Mouse (Mus musculus): ENCODE measurements around the gene Cxcl3. TPM values are rescaled to one million over a fixed set of nuclear protein-coding genes. Genes with fewer than 3 reads are reported as not detected.
"Not testable (repeated sequence)": the region's sequence is repeated elsewhere in the genome, so short reads cannot be mapped to it uniquely, and the experiment has no call there.

Cxcl3 gene
- polyA plus RNA-seq, 1 experiment from 2014 or later: not detected

DNA sequence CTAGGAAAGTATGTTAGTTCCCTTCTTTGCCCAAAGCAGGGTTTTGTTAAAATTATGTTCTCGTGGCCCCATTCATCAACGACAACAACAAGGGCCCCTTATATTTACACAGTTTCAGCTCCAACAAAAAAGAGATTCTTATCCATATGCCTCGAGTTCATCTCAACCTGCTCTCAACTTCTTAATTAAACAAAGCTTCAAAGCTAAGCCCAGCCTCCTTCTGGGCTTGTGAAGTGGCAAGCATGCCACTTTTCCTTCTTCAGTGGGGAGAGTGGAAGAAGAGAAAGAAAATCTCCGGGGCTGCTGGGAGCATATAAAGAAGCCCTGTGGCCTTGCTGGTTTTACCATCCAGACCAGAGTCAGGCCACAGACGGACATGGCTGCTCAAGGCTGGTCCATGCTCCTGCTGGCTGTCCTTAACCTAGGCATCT, 8.3 kb downstream of the Cxcl3 start, which contains the start of gene Cxcl15:
Gene Cxcl15, plus strand, starts transcription at position 340 of the 431 bp plus-strand sequence.
- Histone ChIP-seq H3K4me1 (replicated peaks) (peaks cover 13% of the 10 kb centered on the region), H3K9ac (replicated peaks) (no peak within 1 kb of the TSS), H3K4me3 (replicated peaks) (no peak within 1 kb of the TSS), H3K4me2 (no peak within 1 kb of the TSS), H3K27ac (no peak within 1 kb of the TSS), H3K9me3 (no peaks in the 10 kb centered on the region), H3K36me3 (no peaks in the 10 kb centered on the region), H3K27me3 (no peaks in the 10 kb centered on the region)
- no peak for ATAC-seq (ENCODE audit: insufficient number of reproducible peaks, insufficient read depth, low FRiP score, low TSS enrichment, low read depth)
- 75% methylated on average over 5 of the region's 5 CpGs for WGBS

GRCm38 (mm10) chr5:90795392-90795791, 9.5 kb downstream of the Cxcl3 start:
- H3K9ac ChIP-seq (replicated peaks); H3K9me3 ChIP-seq; H3K4me3 ChIP-seq (replicated peaks); H3K4me2 ChIP-seq; H3K36me3 ChIP-seq; ATAC-seq (ENCODE audit: insufficient number of reproducible peaks, insufficient read depth, low FRiP score, low TSS enrichment, low read depth); H3K4me1 ChIP-seq (replicated peaks); H3K27ac ChIP-seq; H3K27me3 ChIP-seq: not testable (repeated sequence)
- 89% methylated on average over 2 of the region's 2 CpGs for WGBS

GRCm38 (mm10) chr5:90804574-90804973, 18.7 kb downstream of the Cxcl3 start:
- ATAC-seq (ENCODE audit: insufficient number of reproducible peaks, insufficient read depth, low FRiP score, low TSS enrichment, low read depth): no peak
- no peaks in the 10 kb centered on the region for H3K9me3 ChIP-seq
- H3K4me1 ChIP-seq (replicated peaks): no peaks in the 10 kb centered on the region
- H3K4me3 ChIP-seq (replicated peaks): no peak overlapping the region
- H3K27me3 ChIP-seq: no peaks in the 10 kb centered on the region
- no peak overlapping the region for H3K9ac ChIP-seq (replicated peaks)
- no peaks in the 10 kb centered on the region for H3K36me3 ChIP-seq
- H3K27ac ChIP-seq: no peak overlapping the region
- H3K4me2 ChIP-seq: no peak overlapping the region

DNA sequence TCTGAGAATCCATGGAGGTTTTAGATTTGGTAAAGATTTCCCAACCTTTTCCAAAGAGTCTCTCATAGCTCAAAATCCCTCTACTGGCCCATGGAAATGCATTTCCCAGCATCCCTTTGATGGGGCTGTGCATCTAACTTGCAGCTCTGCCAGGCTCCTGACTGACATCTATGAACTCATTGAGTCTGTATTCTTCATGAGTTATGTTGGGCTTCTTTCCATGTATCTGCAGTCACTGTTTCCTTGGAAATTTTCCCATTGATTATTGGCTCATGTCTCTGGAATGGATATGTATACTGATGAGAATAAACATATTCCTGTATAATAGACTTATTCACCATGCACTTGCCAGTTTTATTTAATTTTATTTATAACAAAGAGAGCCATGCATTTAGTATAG, 20.1 kb downstream of the Cxcl3 start:
- H3K27ac ChIP-seq: no peak overlapping the region
- H3K4me3 ChIP-seq (replicated peaks): no peak overlapping the region
- H3K9ac ChIP-seq (replicated peaks): no peak overlapping the region
- no peaks in the 10 kb centered on the region for H3K4me1 ChIP-seq (replicated peaks)
- no peak overlapping the region for H3K4me2 ChIP-seq
- no peaks in the 10 kb centered on the region for H3K9me3 ChIP-seq
- H3K27me3 ChIP-seq: no peaks in the 10 kb centered on the region
- H3K36me3 ChIP-seq: no peaks in the 10 kb centered on the region
- ATAC-seq (ENCODE audit: insufficient number of reproducible peaks, insufficient read depth, low FRiP score, low TSS enrichment, low read depth): no peak

GRCm38 (mm10) chr5:90807176-90807950, 21.5 kb downstream of the Cxcl3 start:
- no peaks in the 10 kb centered on the region for H3K27me3 ChIP-seq
- WGBS: 86% methylated on average over 3 of the region's 3 CpGs
- no peak overlapping the region for H3K4me2 ChIP-seq
- H3K9me3 ChIP-seq: no peaks in the 10 kb centered on the region
- no peaks in the 10 kb centered on the region for H3K4me1 ChIP-seq (replicated peaks)
- no peak for ATAC-seq (ENCODE audit: insufficient number of reproducible peaks, insufficient read depth, low FRiP score, low TSS enrichment, low read depth)
- no peak overlapping the region for H3K4me3 ChIP-seq (replicated peaks)
- H3K9ac ChIP-seq (replicated peaks): no peak overlapping the region
- H3K36me3 ChIP-seq: no peaks in the 10 kb centered on the region
- H3K27ac ChIP-seq: no peak overlapping the region

DNA sequence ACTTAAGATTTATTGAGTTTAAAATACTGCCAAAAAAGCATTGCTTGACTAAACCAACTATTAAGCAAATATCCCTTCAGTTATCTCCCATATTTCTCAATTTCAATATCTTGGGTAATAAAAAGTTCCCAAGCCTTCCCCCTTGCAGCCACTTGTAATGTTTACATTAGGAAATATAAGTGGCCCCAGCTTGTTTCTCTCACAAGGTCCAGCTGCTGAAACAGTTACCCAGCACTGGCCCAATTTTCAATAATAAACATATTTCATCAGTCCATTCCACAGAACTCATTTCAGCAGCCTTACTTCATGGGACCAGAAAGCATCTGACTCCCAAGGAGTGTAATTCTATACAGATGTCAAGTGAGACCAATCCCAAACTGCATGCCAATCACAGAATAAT, 33.9 kb downstream of the Cxcl3 start:
- no peaks in the 10 kb centered on the region for H3K9me3 ChIP-seq
- H3K9ac ChIP-seq (replicated peaks): no peak overlapping the region
- H3K36me3 ChIP-seq: no peaks in the 10 kb centered on the region
- no peaks in the 10 kb centered on the region for H3K27me3 ChIP-seq
- no peak overlapping the region for H3K4me2 ChIP-seq
- no peak for ATAC-seq (ENCODE audit: insufficient number of reproducible peaks, insufficient read depth, low FRiP score, low TSS enrichment, low read depth)
- no peak overlapping the region for H3K27ac ChIP-seq
- H3K4me3 ChIP-seq (replicated peaks): no peak overlapping the region
- no peaks in the 10 kb centered on the region for H3K4me1 ChIP-seq (replicated peaks)

GRCm38 (mm10) chr5:90832145-90832767, 46.4 kb downstream of the Cxcl3 start:
- Histone ChIP-seq H3K36me3 (no peaks in the 10 kb centered on the region), H3K27ac (peak overlapping the region; percentile 51; the same call in 1 of the 2 replicates), H3K27me3 (no peaks in the 10 kb centered on the region), H3K4me3 (replicated peaks) (no peak overlapping the region), H3K4me1 (replicated peaks) (no peaks in the 10 kb centered on the region), H3K9me3 (no peaks in the 10 kb centered on the region), H3K4me2 (no peak overlapping the region), H3K9ac (replicated peaks) (no peak overlapping the region)
- 74% methylated on average over 11 of the region's 11 CpGs for WGBS
- ATAC-seq (ENCODE audit: insufficient number of reproducible peaks, insufficient read depth, low FRiP score, low TSS enrichment, low read depth): no peak

DNA sequence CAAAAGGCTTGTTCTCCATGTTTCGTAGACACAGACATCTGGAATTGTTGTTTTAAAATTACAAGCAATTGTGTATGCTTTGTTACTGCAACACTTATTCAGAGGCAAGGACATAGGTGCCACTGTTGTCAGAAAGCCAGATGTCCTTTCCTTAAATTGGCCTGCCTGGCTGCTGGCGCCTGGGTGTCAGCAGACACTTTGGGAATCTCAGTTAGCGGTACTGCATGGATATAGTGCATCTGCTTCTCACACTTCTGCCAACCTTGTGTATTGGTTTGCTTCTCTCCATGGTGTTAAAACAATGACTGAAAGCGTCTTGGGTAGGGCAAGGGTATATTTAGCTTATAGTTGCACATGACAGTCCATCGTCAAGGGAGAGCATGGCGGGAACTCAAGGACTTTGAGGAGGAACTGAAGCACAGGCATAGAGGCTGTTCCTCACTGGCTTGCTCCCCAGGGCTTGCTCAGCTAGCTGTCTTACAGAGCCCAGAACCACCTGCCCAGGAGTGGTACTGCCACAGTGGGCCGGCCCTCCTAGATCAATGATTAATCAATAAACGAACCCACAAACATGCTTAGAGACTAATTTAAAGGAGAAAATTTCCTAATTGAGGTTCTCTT, 47.0 kb downstream of the Cxcl3 start:
- Histone ChIP-seq H3K36me3 (no peaks in the 10 kb centered on the region), H3K9ac (replicated peaks) (no peak overlapping the region), H3K9me3 (no peaks in the 10 kb centered on the region), H3K27me3 (no peaks in the 10 kb centered on the region), H3K4me1 (replicated peaks) (no peaks in the 10 kb centered on the region), H3K4me2 (no peak overlapping the region), H3K27ac (no peak overlapping the region), H3K4me3 (replicated peaks) (no peak overlapping the region)
- no peak for ATAC-seq (ENCODE audit: insufficient number of reproducible peaks, insufficient read depth, low FRiP score, low TSS enrichment, low read depth)
- WGBS: 86% methylated on average over 8 of the region's 8 CpGs

GRCm38 (mm10) chr5:90834436-90834835, 48.5 kb downstream of the Cxcl3 start:
- 77% methylated on average over 4 of the region's 4 CpGs for WGBS
- H3K4me2 ChIP-seq: no peak overlapping the region
- H3K27ac ChIP-seq: no peak overlapping the region
- H3K4me3 ChIP-seq (replicated peaks): no peak overlapping the region
- H3K36me3 ChIP-seq: no peaks in the 10 kb centered on the region
- H3K9me3 ChIP-seq: no peaks in the 10 kb centered on the region
- H3K4me1 ChIP-seq (replicated peaks): no peaks in the 10 kb centered on the region
- H3K27me3 ChIP-seq: no peaks in the 10 kb centered on the region
- no peak for ATAC-seq (ENCODE audit: insufficient number of reproducible peaks, insufficient read depth, low FRiP score, low TSS enrichment, low read depth)
- H3K9ac ChIP-seq (replicated peaks): no peak overlapping the region

- Histone ChIP-seq H3K4me3 (replicated peaks) (no peak overlapping the region), H3K36me3 (no peaks in the 10 kb centered on the region), H3K9me3 (no peaks in the 10 kb centered on the region), H3K9ac (replicated peaks) (no peak overlapping the region), H3K4me1 (replicated peaks) (no peaks in the 10 kb centered on the region), H3K27me3 (no peaks in the 10 kb centered on the region), H3K4me2 (no peak overlapping the region), H3K27ac (no peak overlapping the region)
- 72% methylated on average over 5 of the region's 5 CpGs for WGBS
- ATAC-seq (ENCODE audit: insufficient number of reproducible peaks, insufficient read depth, low FRiP score, low TSS enrichment, low read depth): no peak
These were observed 52.7 kb downstream of the Cxcl3 start for GRCm38 (mm10) chr5:90838582-90838981.
